Mouse (Mus musculus) neural tube, embryonic 11.5 days (tissue): ENCODE results near the gene Ctnna3. TPM values are rescaled to one million over a fixed set of nuclear protein-coding genes. Genes with fewer than 3 reads are reported as not detected.

Source experiments
- ATAC-seq: fragments of 200-750 bp; cut with Nextera tagmentation; 2 replicates; pipeline ENCODE4 v1.8.0; 2017; ENCODE audit warnings: moderate number of reproducible peaks, mild to moderate bottlenecking, moderate TSS enrichment, moderate library complexity; ENCODE audit not compliant: insufficient read depth, low FRiP score, low TSS enrichment
- DNase-seq: peaks from one replicate; pipeline ENCODE4 v3.0.0-alpha.2; 2015; ENCODE audit warnings: low spot score
- H3K27ac ChIP-seq: fragments of 300-500 bp; sonication (generic); 2 replicates; pipeline ENCODE4 v1.5.1; 2014; ENCODE audit warnings: low read depth, mild to moderate bottlenecking, low read length
- H3K27me3 ChIP-seq: fragments of 300-500 bp; sonication (generic); 2 replicates; pipeline ENCODE4 v1.6.1; 2014; ENCODE audit warnings: mild to moderate bottlenecking, low read length, mixed read lengths; ENCODE audit not compliant: control insufficient read depth, insufficient read depth
- H3K36me3 ChIP-seq: fragments of 300-500 bp; sonication (generic); 2 replicates; pipeline ENCODE4 v1.6.1; 2014; ENCODE audit warnings: mild to moderate bottlenecking, low read length, moderate library complexity, mixed read lengths; ENCODE audit not compliant: control insufficient read depth, insufficient read depth
- H3K4me1 ChIP-seq: fragments of 300-500 bp; sonication (generic); 2 replicates; pipeline ENCODE4 v1.6.1; 2014; ENCODE audit warnings: low read length, mixed read lengths; ENCODE audit not compliant: control insufficient read depth, insufficient read depth
- H3K4me2 ChIP-seq: fragments of 300-500 bp; sonication (generic); 2 replicates; pipeline ENCODE4 v1.6.1; 2014; ENCODE audit warnings: low read depth, mild to moderate bottlenecking, moderate library complexity
- H3K4me3 ChIP-seq: fragments of 300-500 bp; sonication (generic); 2 replicates; pipeline ENCODE4 v1.5.1; 2014; ENCODE audit warnings: low read depth, low read length
- H3K9ac ChIP-seq: fragments of 300-500 bp; sonication (generic); 2 replicates; pipeline ENCODE4 v1.6.1; 2014; ENCODE audit warnings: mild to moderate bottlenecking, low read length
- H3K9me3 ChIP-seq: fragments of 300-500 bp; sonication (generic); 2 replicates; pipeline ENCODE4 v1.6.1; 2016; ENCODE audit warnings: low read length; ENCODE audit not compliant: control insufficient read depth
- WGBS: fragments of 180-500 bp; shearing (Covaris S2); extraction: QIAGEN DNeasy Blood & Tissue Kit; methylation state at CpG from one replicate; pipeline ENCODE4 v1.1.7; 2014; 5-methylcytosine and 5-hydroxymethylcytosine counted together
- polyA plus RNA-seq: library from polyadenylated mRNA; unstranded; fragments of >200 nt; fragmentation: Nextera tagmentation; extraction: Ambion mirVana; gene quantifications from 2 replicates; pipeline ENCODE4 v1.2.1, GENCODE M21; 2014

The Ctnna3 gene
- polyA plus RNA-seq, 1 experiment from 2014 or later, result 0.33 TPM

- Histone ChIP-seq H3K4me3 (no peak within 1 kb of the TSS), H3K9me3 (no peaks in the 10 kb centered on the region), H3K4me2 (no peak within 1 kb of the TSS), H3K27ac (no peak within 1 kb of the TSS), H3K9ac (no peak within 1 kb of the TSS), H3K4me1 (no peaks in the 10 kb centered on the region), H3K36me3 (no peaks in the 10 kb centered on the region), H3K27me3 (no peaks in the 10 kb centered on the region)
- ATAC-seq, result no peak
- DNase-seq, result peak; percentile 55
- WGBS, result 87% methylated on average over 18 of the region's 18 CpGs
These were observed 7.9 kb upstream of the Ctnna3 start, which contains the start of gene Gm7075 for GRCm38 (mm10) chr10:63421739-63422735. Gm7075 (minus strand) TSS chr10:63421789.

GRCm38 (mm10) chr10:63422736-63422992 is 7.2 kb upstream of the Ctnna3 start:
- Histone ChIP-seq H3K4me1 (no peaks in the 10 kb centered on the region), H3K9me3 (no peaks in the 10 kb centered on the region), H3K9ac (no peak overlapping the region), H3K36me3 (no peaks in the 10 kb centered on the region), H3K4me3 (no peak overlapping the region), H3K27me3 (no peaks in the 10 kb centered on the region), H3K27ac (no peak overlapping the region), H3K4me2 (no peak overlapping the region)
- ATAC-seq (no peak), DNase-seq (no peak)
- WGBS, result 89% methylated on average over 5 of the region's 5 CpGs

DNA sequence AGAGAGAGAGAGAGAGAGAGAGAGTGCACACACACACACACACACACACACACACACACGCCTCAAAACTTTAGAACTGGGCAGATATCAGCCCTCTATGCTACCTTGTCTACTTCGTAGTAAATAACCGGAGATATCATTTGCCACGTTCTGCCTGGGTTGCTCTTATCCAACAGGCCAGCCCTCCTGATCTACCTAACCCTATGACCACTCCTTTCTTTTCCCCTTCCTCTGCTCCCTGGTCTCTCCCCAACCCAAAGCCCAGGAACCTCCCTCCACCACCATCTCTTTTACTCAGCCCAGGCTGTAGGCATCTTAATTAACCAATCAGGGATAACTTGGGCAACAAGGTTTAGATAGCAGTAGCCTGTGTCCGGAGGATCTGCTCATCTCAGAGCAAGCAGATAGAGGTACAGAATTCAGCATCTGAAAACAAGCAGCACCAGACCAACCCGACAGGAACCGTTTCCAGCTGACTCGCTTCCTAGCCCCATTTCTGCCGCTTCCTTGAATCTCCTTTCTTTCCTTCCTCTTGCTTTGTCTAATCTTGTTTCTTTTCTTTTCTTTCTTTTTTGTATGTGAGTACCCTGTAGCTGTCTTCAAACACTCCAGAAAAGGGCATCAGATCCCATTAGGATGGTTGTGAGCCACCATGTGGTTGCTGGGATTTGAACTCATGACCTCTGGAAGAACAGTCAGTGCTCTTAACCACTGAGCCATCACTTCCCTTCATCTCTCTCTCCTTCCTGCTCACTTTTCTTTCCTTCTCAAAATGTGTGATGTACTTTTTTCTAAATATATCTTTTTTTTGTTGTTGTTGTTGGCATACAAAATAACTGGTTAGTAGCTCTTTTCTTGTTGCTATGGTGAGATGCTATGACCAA is 6.1 kb upstream of the Ctnna3 start:
- no peak overlapping the region for H3K9ac ChIP-seq
- H3K4me2 ChIP-seq, result no peak overlapping the region
- H3K36me3 ChIP-seq, result no peaks in the 10 kb centered on the region
- no peak overlapping the region for H3K4me3 ChIP-seq
- WGBS, result 82% methylated on average over 9 of the region's 9 CpGs
- H3K27me3 ChIP-seq, result no peaks in the 10 kb centered on the region
- no peaks in the 10 kb centered on the region for H3K9me3 ChIP-seq
- no peak overlapping the region for H3K27ac ChIP-seq
- DNase-seq (no peak), ATAC-seq (no peak)
- H3K4me1 ChIP-seq, result no peaks in the 10 kb centered on the region

- no peaks in the 10 kb centered on the region for H3K9me3 ChIP-seq
- no peak overlapping the region for H3K4me2 ChIP-seq
- H3K27me3 ChIP-seq, result no peaks in the 10 kb centered on the region
- no peak overlapping the region for H3K4me3 ChIP-seq
- H3K4me1 ChIP-seq, result no peaks in the 10 kb centered on the region
- H3K9ac ChIP-seq, result no peak overlapping the region
- no peak for DNase-seq
- no peak overlapping the region for H3K27ac ChIP-seq
- no peak for ATAC-seq
- H3K36me3 ChIP-seq, result no peaks in the 10 kb centered on the region
These were observed 5.5 kb upstream of the Ctnna3 start for GRCm38 (mm10) chr10:63424475-63424814.

- Histone ChIP-seq H3K27ac (no peak overlapping the region), H3K36me3 (no peaks in the 10 kb centered on the region), H3K4me1 (no peaks in the 10 kb centered on the region), H3K27me3 (no peaks in the 10 kb centered on the region), H3K4me2 (no peak overlapping the region), H3K4me3 (no peak overlapping the region), H3K9me3 (no peaks in the 10 kb centered on the region), H3K9ac (no peak overlapping the region)
- 85% methylated on average over 8 of the region's 8 CpGs for WGBS
- ATAC-seq, result no peak
- DNase-seq, result no peak
These were observed 2.8 kb upstream of the Ctnna3 start for GRCm38 (mm10) chr10:63427146-63427545.

DNA sequence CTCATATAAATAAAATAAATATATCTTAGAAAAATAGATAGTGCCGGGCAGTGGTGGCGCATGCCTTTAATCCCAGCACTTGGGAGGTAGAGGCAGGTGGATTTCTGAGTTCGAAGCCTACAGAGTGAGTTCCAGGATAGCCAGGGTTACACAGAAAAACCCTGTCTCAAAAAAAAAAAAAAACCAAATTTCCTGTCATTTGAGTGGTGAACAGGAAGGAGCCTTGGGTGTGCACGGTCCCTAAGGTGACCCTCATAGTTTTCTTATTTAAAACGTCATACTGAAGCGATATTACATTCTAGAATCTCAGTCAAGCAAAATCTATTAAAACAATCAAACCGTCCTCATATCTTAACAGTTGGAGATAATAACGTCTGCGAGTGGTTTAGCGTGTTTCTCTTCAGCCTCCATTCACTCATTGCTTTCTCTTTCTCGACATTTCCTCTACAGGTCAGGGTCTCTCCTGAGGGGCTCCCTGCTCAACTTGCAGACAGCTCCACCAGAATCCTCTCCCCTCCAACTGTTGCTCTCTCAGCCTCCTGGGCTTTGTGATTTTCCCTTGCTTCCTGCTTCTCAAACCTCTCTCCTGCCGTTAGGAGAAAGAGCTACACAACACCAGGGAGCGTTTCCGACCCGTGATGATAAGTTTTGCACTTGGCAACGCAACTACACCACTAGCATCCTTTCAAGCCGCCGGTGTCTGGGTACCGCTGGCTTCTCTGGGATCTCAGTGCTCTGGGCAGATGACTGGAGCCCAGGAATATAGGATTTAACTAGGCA is 1.5 kb upstream of the Ctnna3 start:
- Histone ChIP-seq H3K9me3 (no peaks in the 10 kb centered on the region), H3K4me3 (peak overlapping the region; percentile 77), H3K27ac (no peak overlapping the region), H3K9ac (peak overlapping the region; percentile 43), H3K4me2 (peak overlapping the region; percentile 51), H3K4me1 (no peaks in the 10 kb centered on the region), H3K36me3 (no peaks in the 10 kb centered on the region), H3K27me3 (no peaks in the 10 kb centered on the region)
- ATAC-seq (no peak), DNase-seq (peak; percentile 46)
- WGBS, result 27% methylated on average over 19 of the region's 19 CpGs

DNA sequence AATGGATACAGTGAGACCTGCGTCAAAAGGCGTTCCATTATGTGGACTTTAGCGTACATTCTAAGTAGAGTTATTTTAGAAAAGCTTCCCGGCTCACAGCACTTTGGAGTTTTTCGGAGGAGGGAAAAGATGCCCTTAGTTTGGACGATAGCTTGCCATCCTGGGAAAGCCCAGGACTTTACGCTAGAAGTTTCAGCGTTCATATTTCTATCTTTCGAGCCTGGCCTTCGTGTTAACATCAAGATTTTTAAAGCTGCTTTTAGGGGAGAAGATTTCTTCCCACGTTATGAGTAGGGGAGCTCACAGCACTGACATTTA is 916 bp upstream of the Ctnna3 start:
- Histone ChIP-seq H3K4me1 (no peaks in the 10 kb centered on the region), H3K4me2 (peak overlapping the region; percentile 51), H3K9ac (peak overlapping the region; percentile 43), H3K4me3 (peak overlapping the region; percentile 77), H3K36me3 (no peaks in the 10 kb centered on the region), H3K27ac (no peak overlapping the region), H3K27me3 (no peaks in the 10 kb centered on the region), H3K9me3 (no peaks in the 10 kb centered on the region)
- DNase-seq, result no peak
- no peak for ATAC-seq
- 4% methylated on average over 11 of the region's 11 CpGs for WGBS

DNA sequence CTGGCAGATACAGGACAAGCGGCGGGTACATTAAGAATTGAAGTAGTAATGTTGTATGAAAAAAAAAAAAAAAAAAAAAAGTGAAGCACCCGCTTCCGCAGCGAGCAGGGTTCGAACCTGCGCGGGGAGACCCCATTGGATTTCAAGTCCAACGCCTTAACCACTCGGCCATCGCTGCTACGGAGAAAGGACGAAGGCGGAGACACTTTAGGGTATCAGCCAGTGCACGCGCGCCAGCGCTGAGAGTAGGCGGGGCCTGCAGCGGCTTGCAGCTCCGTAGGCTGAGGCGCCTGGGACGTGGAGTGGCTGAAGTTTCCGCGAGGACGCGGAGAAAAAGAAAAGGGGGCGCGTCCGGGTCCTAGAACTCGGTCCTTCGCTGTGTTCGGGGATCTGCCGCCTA is 518 bp upstream of the Ctnna3 start:
- Histone ChIP-seq H3K27me3 (no peaks in the 10 kb centered on the region), H3K4me1 (no peaks in the 10 kb centered on the region), H3K36me3 (no peaks in the 10 kb centered on the region), H3K4me2 (peak overlapping the region; percentile 51), H3K4me3 (peak overlapping the region; percentile 77), H3K9ac (peak overlapping the region; percentile 76), H3K9me3 (no peaks in the 10 kb centered on the region), H3K27ac (peak overlapping the region; percentile 64; the same call in 1 of the 2 replicates)
- peak; percentile 92 for ATAC-seq
- peak; percentile 99 for DNase-seq
- 0% methylated on average over 34 of the region's 34 CpGs for WGBS
